Mouse (Mus musculus): ENCODE measurements around the gene Ttll5.

DNA sequence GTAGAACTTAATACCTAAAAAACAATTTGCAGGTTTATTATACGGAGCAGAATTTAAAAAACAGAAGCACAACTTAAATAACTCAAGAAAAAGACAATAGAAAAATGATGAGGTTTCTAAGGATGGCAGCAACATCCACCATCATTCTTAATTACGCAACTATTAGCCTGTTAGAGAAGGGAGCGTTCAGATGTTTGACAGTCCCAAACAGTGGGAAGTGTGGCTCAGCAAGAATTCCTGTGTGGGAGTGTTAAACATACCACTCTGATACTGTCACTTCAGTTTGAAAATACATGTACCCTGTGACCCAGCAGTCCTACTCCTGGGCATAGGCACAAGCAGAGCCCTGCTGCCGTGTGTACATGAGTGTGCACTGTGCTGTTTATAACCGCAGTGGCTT, 112.9 kb downstream of the Ttll5 start:
- TF ChIP-seq CTCF (IDR thresholded peaks at IDR 0.05; ENCODE audit: borderline replicate concordance, extremely low read depth, insufficient read depth, insufficient read length), result no peak
- TF ChIP-seq POLR2A (IDR thresholded peaks at IDR 0.05; ENCODE audit: borderline replicate concordance, extremely low read depth, insufficient read depth, insufficient read length, poor library complexity, severe bottlenecking), result no peak

All from brain, embryonic 14.5 days (tissue).